ENCODE assay signal across 1 mouse cellular context in the genomic region with DNA sequence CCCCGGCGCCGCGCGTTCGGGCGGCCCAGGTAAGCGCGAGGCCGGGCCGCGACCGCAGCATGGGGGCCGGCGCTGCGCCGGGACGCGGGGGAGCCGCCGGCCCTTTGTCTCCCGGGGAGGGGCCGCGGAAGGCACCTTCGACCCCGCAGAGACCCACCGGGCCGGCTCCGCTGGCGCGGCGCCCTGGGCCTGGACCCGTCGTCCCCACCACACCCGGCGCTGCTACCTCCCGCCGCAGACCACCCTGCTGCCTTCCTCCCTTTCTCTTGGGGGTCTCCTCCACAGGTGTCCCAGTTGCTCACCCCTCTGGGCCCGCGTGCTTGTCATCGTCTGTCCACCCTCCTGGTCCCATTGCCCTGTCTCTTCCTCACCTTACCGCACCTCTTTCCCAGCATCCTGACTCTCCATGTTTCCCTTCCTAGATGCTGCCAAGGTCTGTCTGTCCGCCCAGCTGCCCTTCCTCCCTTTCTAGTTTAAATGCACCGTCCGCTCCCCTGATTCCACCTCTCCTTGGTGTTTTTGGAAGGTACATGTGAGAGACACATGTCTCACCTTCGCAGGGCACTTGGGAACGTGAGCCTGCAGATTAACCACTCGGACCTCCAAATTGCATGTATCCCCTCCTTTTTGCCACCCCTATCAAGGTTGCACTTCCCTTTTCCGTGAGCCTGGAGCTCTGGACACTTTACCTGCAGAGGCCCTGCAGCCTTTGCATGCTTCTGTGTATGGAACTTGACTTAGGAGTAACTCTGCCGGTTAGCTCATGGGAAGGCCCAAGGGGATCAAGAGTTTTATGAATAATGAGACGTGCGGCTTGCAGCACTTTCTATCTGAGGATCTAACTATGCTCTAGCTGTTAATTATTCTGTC.
TF ChIP-seq lines count a peak whose summit lies in the region.

No protein-coding gene starts in this region.

TF ChIP-seq in MEL, 35 proteins besides CTCF, POLR2A, EP300 and RAD21:
- TF ChIP-seq TAL1 (IDR thresholded peaks at IDR 0.05; ENCODE audit: low read length): no peak
- no peak for TF ChIP-seq RCOR1 (IDR thresholded peaks at IDR 0.05; ENCODE audit: low read depth, low read length)
- TF ChIP-seq USF2 (IDR thresholded peaks at IDR 0.05; ENCODE audit: borderline replicate concordance in 1 of 2, insufficient read depth in 1 of 2, low read depth in 1 of 2, low read length in 2 of 2): no peak
- no peak for TF ChIP-seq KAT2A (conservative IDR thresholded peaks at IDR 0.05; ENCODE audit: low read depth, low read length)
- no peak for TF ChIP-seq MEF2A (IDR thresholded peaks at IDR 0.05; ENCODE audit: extremely low read depth, insufficient replicate concordance, low read depth, low read length, poor library complexity, severe bottlenecking)
- no peak for TF ChIP-seq TBP (IDR thresholded peaks at IDR 0.05; ENCODE audit: low read depth, low read length)
- no peak for TF ChIP-seq BHLHE40 (IDR thresholded peaks at IDR 0.05; ENCODE audit: borderline replicate concordance, low read depth, low read length)
- no peak for TF ChIP-seq SMC3 (IDR thresholded peaks at IDR 0.05; ENCODE audit: low read depth, low read length)
